Mouse (Mus musculus): ENCODE results near the gene Fabp2.

DNA sequence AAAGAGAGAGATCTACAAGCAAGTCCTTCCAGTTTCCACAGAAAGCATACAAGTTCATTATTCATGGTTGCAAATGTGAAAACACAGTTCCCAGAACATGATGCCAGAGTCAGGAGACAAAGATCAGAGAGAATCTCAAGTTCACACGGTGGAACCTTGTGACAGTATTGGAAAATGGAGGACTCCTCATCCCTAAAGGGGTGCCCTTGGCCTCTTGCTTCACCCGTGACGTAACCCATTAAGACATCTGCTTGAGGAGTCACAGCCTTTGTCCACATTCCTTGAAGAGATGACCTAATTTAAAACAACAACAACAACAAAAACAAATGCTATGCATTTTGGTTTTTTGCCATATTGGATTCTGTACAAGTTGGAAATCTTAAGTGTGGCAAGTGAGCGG, 29.8 kb upstream of the Fabp2 start:
- TF ChIP-seq CTCF (IDR thresholded peaks at IDR 0.05; ENCODE audit: extremely low read depth, insufficient read length, insufficient replicate concordance, low read depth, low read length) (no peak), POLR2A (IDR thresholded peaks at IDR 0.05; ENCODE audit: low read depth, low read length) (no peak)

Data from small intestine, adult 2 months (tissue).